Mouse (Mus musculus): ENCODE results near the gene Trak1. TPM values are rescaled to one million over a fixed set of nuclear protein-coding genes. Genes with fewer than 3 reads are reported as not detected.

Trak1 gene
- polyA plus RNA-seq, 1 experiment from 2014 or later, result 20.8 TPM

- no peak overlapping the region for H3K4me3 ChIP-seq (ENCODE audit: low read depth, low read length)
- TF ChIP-seq CTCF (IDR thresholded peaks at IDR 0.05; ENCODE audit: low read depth), result no peak
- H3K4me2 ChIP-seq, result peak overlapping the region; percentile 40
- DNase-seq (peak; percentile 80), ATAC-seq (ENCODE audit: insufficient read depth) (peak; percentile 60)
- H3K27ac ChIP-seq (ENCODE audit: low read depth), result peak overlapping the region; percentile 65; the same call in 1 of the 2 replicates
- H3K36me3 ChIP-seq (ENCODE audit: insufficient read depth), result no peaks in the 10 kb centered on the region
- no peaks in the 10 kb centered on the region for H3K27me3 ChIP-seq (ENCODE audit: insufficient read depth, low read length)
- no peak overlapping the region for H3K9ac ChIP-seq
- 41% methylated on average over 17 of the region's 17 CpGs for WGBS
- peaks cover 14% of the 10 kb centered on the region; the same call in 1 of the 2 replicates for H3K4me1 ChIP-seq (ENCODE audit: insufficient read depth)
- no peaks in the 10 kb centered on the region for H3K9me3 ChIP-seq (ENCODE audit: low read depth, low read length)
Observed at GRCm38 (mm10) chr9:121398100-121398760, 100.9 kb downstream of the Trak1 start.

- Histone ChIP-seq H3K36me3 (ENCODE audit: insufficient read depth) (no peaks in the 10 kb centered on the region), H3K4me2 (peak overlapping the region; percentile 40; the same call in 1 of the 2 replicates), H3K9me3 (ENCODE audit: low read depth, low read length) (no peaks in the 10 kb centered on the region), H3K27ac (ENCODE audit: low read depth) (no peak overlapping the region; the same call in 1 of the 2 replicates), H3K9ac (no peak overlapping the region), H3K4me1 (ENCODE audit: insufficient read depth) (peaks cover 14% of the 10 kb centered on the region; the same call in 1 of the 2 replicates), H3K4me3 (ENCODE audit: low read depth, low read length) (no peak overlapping the region), H3K27me3 (ENCODE audit: insufficient read depth, low read length) (no peaks in the 10 kb centered on the region)
- TF ChIP-seq CTCF (IDR thresholded peaks at IDR 0.05; ENCODE audit: low read depth), result no peak
- no peak for DNase-seq
- ATAC-seq (ENCODE audit: insufficient read depth), result no peak; the same call in 1 of the 2 replicates
- WGBS, result 64% methylated on average over 7 of the region's 7 CpGs
Observed at GRCm38 (mm10) chr9:121398761-121399160, 101.5 kb downstream of the Trak1 start.

- ATAC-seq (ENCODE audit: insufficient read depth), result no peak
- Histone ChIP-seq H3K4me2 (no peak overlapping the region), H3K9me3 (ENCODE audit: low read depth, low read length) (no peaks in the 10 kb centered on the region), H3K4me3 (ENCODE audit: low read depth, low read length) (no peak overlapping the region), H3K27ac (ENCODE audit: low read depth) (no peak overlapping the region), H3K9ac (no peak overlapping the region), H3K36me3 (ENCODE audit: insufficient read depth) (no peaks in the 10 kb centered on the region), H3K4me1 (ENCODE audit: insufficient read depth) (peaks cover 14% of the 10 kb centered on the region; the same call in 1 of the 2 replicates), H3K27me3 (ENCODE audit: insufficient read depth, low read length) (no peaks in the 10 kb centered on the region)
- WGBS, result 86% methylated on average over 8 of the region's 8 CpGs
- TF ChIP-seq CTCF (IDR thresholded peaks at IDR 0.05; ENCODE audit: low read depth), result no peak
- no peak for DNase-seq
Observed at GRCm38 (mm10) chr9:121400608-121401007, 103.3 kb downstream of the Trak1 start.

DNA sequence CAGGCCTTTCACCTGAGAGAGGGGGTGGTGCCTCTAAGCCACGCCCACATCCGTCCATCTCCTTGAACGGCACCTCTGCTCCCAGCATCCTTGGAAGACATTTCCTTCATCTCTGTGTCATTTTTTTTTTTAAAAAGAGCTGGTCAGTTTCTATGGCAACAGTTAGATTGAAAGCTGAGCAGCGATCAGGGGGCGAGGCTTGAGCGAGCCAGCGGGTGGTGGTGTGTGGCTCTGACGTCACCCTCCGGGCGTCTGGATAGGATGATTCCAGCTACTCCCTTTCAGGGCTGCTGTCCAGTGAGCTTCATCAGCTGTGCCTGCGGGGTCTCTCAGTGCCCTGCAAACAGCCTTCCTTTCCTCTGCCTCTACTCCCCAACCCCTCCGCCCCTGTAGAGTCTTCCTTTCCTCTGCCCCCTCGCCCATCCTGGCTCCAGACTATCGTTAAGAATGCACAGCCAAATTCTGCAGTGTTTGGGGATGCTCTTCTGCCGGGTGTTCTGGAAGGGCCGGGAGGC is 105.9 kb downstream of the Trak1 start:
- Histone ChIP-seq H3K4me3 (ENCODE audit: low read depth, low read length) (peak overlapping the region; percentile 22), H3K36me3 (ENCODE audit: insufficient read depth) (no peaks in the 10 kb centered on the region), H3K27ac (ENCODE audit: low read depth) (peak overlapping the region; percentile 46; the same call in 1 of the 2 replicates), H3K4me1 (ENCODE audit: insufficient read depth) (peaks cover 5% of the 10 kb centered on the region; the same call in 1 of the 2 replicates), H3K9me3 (ENCODE audit: low read depth, low read length) (no peaks in the 10 kb centered on the region), H3K27me3 (ENCODE audit: insufficient read depth, low read length) (no peaks in the 10 kb centered on the region), H3K4me2 (peak overlapping the region; percentile 60), H3K9ac (peak overlapping the region; percentile 33; the same call in 1 of the 2 replicates)
- TF ChIP-seq CTCF (IDR thresholded peaks at IDR 0.05; ENCODE audit: low read depth), result no peak
- ATAC-seq (ENCODE audit: insufficient read depth) (peak; percentile 94), DNase-seq (peak; percentile 93)
- 17% methylated on average over 16 of the region's 16 CpGs for WGBS

- DNase-seq, result no peak
- Histone ChIP-seq H3K9me3 (ENCODE audit: low read depth, low read length) (no peaks in the 10 kb centered on the region), H3K4me2 (peak overlapping the region; percentile 60), H3K27me3 (ENCODE audit: insufficient read depth, low read length) (no peaks in the 10 kb centered on the region), H3K27ac (ENCODE audit: low read depth) (peak overlapping the region; percentile 46; the same call in 1 of the 2 replicates), H3K9ac (0 out of 2 replicates have a peak overlapping the region, but pooled peaks have one; percentile 33), H3K36me3 (ENCODE audit: insufficient read depth) (no peaks in the 10 kb centered on the region), H3K4me3 (ENCODE audit: low read depth, low read length) (peak overlapping the region; percentile 22), H3K4me1 (ENCODE audit: insufficient read depth) (peaks cover 1% of the 10 kb centered on the region; the same call in 1 of the 2 replicates)
- TF ChIP-seq CTCF (IDR thresholded peaks at IDR 0.05; ENCODE audit: low read depth), result no peak
- ATAC-seq (ENCODE audit: insufficient read depth), result peak; percentile 45
- 44% methylated on average over 11 of the region's 11 CpGs for WGBS
Observed at GRCm38 (mm10) chr9:121403699-121404098, 106.4 kb downstream of the Trak1 start.

GRCm38 (mm10) chr9:121405088-121405681 is 107.9 kb downstream of the Trak1 start:
- no peaks in the 10 kb centered on the region for H3K4me1 ChIP-seq (ENCODE audit: insufficient read depth)
- no peak for ATAC-seq (ENCODE audit: insufficient read depth)
- H3K9me3 ChIP-seq (ENCODE audit: low read depth, low read length), result no peaks in the 10 kb centered on the region
- H3K27me3 ChIP-seq (ENCODE audit: insufficient read depth, low read length), result no peaks in the 10 kb centered on the region
- DNase-seq, result no peak
- H3K27ac ChIP-seq (ENCODE audit: low read depth), result no peak overlapping the region
- no peak overlapping the region for H3K4me3 ChIP-seq (ENCODE audit: low read depth, low read length)
- TF ChIP-seq CTCF (IDR thresholded peaks at IDR 0.05; ENCODE audit: low read depth), result no peak
- H3K4me2 ChIP-seq, result no peak overlapping the region
- WGBS, result 88% methylated on average over 8 of the region's 8 CpGs
- H3K9ac ChIP-seq, result no peak overlapping the region
- H3K36me3 ChIP-seq (ENCODE audit: insufficient read depth), result no peaks in the 10 kb centered on the region

DNA sequence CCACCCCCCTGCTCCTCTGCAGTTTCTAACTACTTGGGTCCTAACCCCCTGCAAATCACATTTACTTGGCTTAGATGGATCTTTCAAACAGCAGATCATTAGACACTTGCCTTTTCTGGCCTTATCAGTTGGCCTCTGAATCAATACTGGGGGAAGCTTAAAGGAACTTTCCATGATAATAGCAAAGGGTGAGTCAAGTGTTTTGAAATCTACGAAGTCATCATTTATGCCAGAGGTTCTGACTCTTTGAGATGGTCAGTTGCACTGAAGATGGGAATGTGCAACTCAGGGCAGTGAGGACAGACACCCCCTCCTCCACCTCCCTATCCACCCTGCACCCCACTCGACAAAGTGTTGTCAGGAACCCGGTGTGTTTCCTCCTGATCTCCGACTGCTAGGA is 108.5 kb downstream of the Trak1 start:
- no peaks in the 10 kb centered on the region for H3K9me3 ChIP-seq (ENCODE audit: low read depth, low read length)
- H3K27me3 ChIP-seq (ENCODE audit: insufficient read depth, low read length), result no peaks in the 10 kb centered on the region
- DNase-seq (no peak), ATAC-seq (ENCODE audit: insufficient read depth) (no peak)
- no peak overlapping the region for H3K27ac ChIP-seq (ENCODE audit: low read depth)
- no peak for TF ChIP-seq CTCF (IDR thresholded peaks at IDR 0.05; ENCODE audit: low read depth)
- no peak overlapping the region for H3K9ac ChIP-seq
- no peak overlapping the region for H3K4me3 ChIP-seq (ENCODE audit: low read depth, low read length)
- H3K4me1 ChIP-seq (ENCODE audit: insufficient read depth), result no peaks in the 10 kb centered on the region
- H3K36me3 ChIP-seq (ENCODE audit: insufficient read depth), result no peaks in the 10 kb centered on the region
- H3K4me2 ChIP-seq, result no peak overlapping the region
- 65% methylated on average over 4 of the region's 4 CpGs for WGBS

Measured in lung, embryonic 14.5 days (tissue).